Mouse (Mus musculus) ES-Bruce4 (cell line): ENCODE data around the gene Gm10715.
"Not testable (repeated sequence)": the region's sequence is repeated elsewhere in the genome, so short reads cannot be mapped to it uniquely, and the experiment has no call there.

Experiments used
- CTCF ChIP-seq: IDR thresholded peaks from one replicate; pipeline ENCODE4 v1.8.1; 2011; ENCODE audit warnings: low read depth, low read length
- EP300 ChIP-seq: IDR thresholded peaks from 2 replicates; pipeline ENCODE4 v1.6.1; 2011; ENCODE audit warnings: low read depth, low read length; ENCODE audit not compliant: insufficient read depth
- POLR2A ChIP-seq: IDR thresholded peaks from one replicate; pipeline ENCODE4 v1.8.1; 2011; ENCODE audit warnings: low read length; ENCODE audit not compliant: insufficient read depth

DNA sequence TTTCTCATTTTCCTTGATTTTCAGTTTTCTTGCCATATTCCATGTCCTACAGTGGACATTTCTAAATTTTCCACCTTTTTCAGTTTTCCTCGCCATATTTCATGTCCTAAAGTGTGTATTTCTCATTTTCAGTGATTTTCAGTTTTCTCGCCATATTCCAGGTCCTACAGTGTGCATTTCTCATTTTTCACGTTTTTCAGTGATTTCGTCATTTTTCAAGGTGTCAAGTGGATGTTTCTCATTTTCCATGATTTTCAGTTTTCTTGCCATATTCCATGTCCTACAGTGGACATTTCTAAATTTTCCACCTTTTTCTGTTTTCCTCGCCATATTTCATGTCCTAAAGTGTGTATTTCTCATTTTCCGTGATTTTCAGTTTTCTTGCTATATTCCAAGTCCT, 11.0 kb upstream of the Gm10715 start:
- TF ChIP-seq CTCF, POLR2A, EP300: not testable (repeated sequence)
